Mouse (Mus musculus): ENCODE data around the gene Greb1.

DNA sequence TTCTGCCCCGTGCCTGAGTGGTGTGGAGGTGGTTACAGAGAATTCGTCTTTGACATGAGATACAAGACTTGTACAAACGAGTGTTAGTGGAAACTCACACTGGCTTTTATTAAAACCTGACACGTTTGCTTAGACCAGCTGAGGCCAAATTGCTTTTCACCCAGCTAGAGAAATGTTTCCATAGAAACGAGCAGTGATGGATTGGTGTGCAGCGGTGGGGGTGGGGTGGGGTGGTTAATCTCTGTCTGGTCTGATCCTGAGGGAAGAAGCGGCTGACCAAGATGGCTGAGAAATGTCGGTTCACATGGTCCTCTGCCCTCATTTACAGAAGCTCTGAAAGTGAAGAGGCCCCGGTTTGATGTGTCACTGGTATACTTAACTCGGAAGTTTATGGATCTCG, 17.8 kb upstream of the Greb1 start:
- TF ChIP-seq POLR2A (IDR thresholded peaks at IDR 0.05; ENCODE audit: insufficient read depth, low read depth, low read length), result no peak
- TF ChIP-seq CTCF (IDR thresholded peaks at IDR 0.05; ENCODE audit: insufficient read depth, low read depth, low read length), result no peak
